Mouse (Mus musculus) mouse embryonic stem cell (cell line): Measurements from ENCODE around the gene Gm4559.
"Not testable (repeated sequence)": the region's sequence is repeated elsewhere in the genome, so short reads cannot be mapped to it uniquely, and the experiment has no call there.

Experiments used
- in situ Hi-C, 2 experiments: fragments of 300-500 bp; cut with MboI; formaldehyde crosslinking; loops; 1 replicate in 1 of 2; 3 replicates in 1 of 2; pipeline ENCODE4 v1.14.3; 2019 to 2020; ENCODE audit warnings: low sequenced_read_pairs in 2 of 2, low pct_unique_long_range_greater_than_20kb in 1 of 2, mixed read lengths in 1 of 2; ENCODE audit not compliant: unreplicated experiment in 1 of 2

The Gm4559 gene

GRCm38 (mm10) chr7:142284023-142284591, 9.9 kb upstream of the Gm4559 start:
- in situ Hi-C loops, result no loop called here

- in situ Hi-C loops, result not testable (repeated sequence)
These were observed 8.7 kb upstream of the Gm4559 start for GRCm38 (mm10) chr7:142282847-142283246.

GRCm38 (mm10) chr7:142279291-142279690, 5.1 kb upstream of the Gm4559 start:
- in situ Hi-C loops, result not testable (repeated sequence)

GRCm38 (mm10) chr7:142278183-142278582, 4.0 kb upstream of the Gm4559 start:
- in situ Hi-C loops, result not testable (repeated sequence)

- in situ Hi-C loops, result not testable (repeated sequence)
These were observed 15.9 kb downstream of the Gm4559 start, which contains the start of gene Gm2431 for GRCm38 (mm10) chr7:142258254-142258653. TSS of gene Gm2431 (minus strand) at chr7:142258354.

GRCm38 (mm10) chr7:142255517-142255916, 18.6 kb downstream of the Gm4559 start:
- in situ Hi-C loops, result no loop called here

- in situ Hi-C loops, result loop anchor here (5.0 to 10.0 kb wide), 2 partner anchors 103 to 105 kb away; partner anchors contain the start of gene Gm45337 (in 1 of the 2)
These were observed 24.3 kb downstream of the Gm4559 start for GRCm38 (mm10) chr7:142249824-142250223.

GRCm38 (mm10) chr7:142240978-142241377, 33.2 kb downstream of the Gm4559 start, which contains the start of gene Gm40460:
TSS of gene Gm40460 (minus strand) at chr7:142241078.
- in situ Hi-C loops, result loop anchor here in 1 of 2 experiments (10.0 kb wide), 1 partner anchor 96 kb away; the partner anchor contains the start of gene Gm45337

- in situ Hi-C loops, result no loop called here
These were observed 42.6 kb downstream of the Gm4559 start for GRCm38 (mm10) chr7:142231540-142231939.

GRCm38 (mm10) chr7:142229871-142230270, 44.3 kb downstream of the Gm4559 start, which contains the start of gene Krtap5-5:
TSS of gene Krtap5-5 (minus strand) at chr7:142229971.
- in situ Hi-C loops, result not testable (repeated sequence)

- in situ Hi-C loops, result loop anchor here in 1 of 2 experiments (25.0 kb wide), 1 partner anchor 1013 kb away; no protein-coding TSS in a partner anchor
These were observed 49.6 kb downstream of the Gm4559 start for GRCm38 (mm10) chr7:142224518-142224917.
